Mouse (Mus musculus) myocyte (in vitro differentiated cells): ENCODE data around the gene Tpo.

Experiments
- CEBPB ChIP-seq: IDR thresholded peaks from 2 replicates; pipeline ENCODE4 v1.6.1; 2011; ENCODE audit warnings: mild to moderate bottlenecking, moderate library complexity; ENCODE audit not compliant: poor library complexity, insufficient read depth, severe bottlenecking
- E2F4 ChIP-seq: IDR thresholded peaks from one replicate; pipeline ENCODE4 v1.6.1; 2011; ENCODE audit warnings: mild to moderate bottlenecking, control low read depth, moderate library complexity; ENCODE audit not compliant: insufficient read depth
- MAX ChIP-seq: IDR thresholded peaks from one replicate; pipeline ENCODE4 v1.6.1; 2011; ENCODE audit warnings: low read depth, mild to moderate bottlenecking, control low read depth
- MYOD1 ChIP-seq, 3 experiments: IDR thresholded peaks; one replicate each; pipeline ENCODE4 v1.6.1; 2011; ENCODE audit warnings: control low read depth in 2 of 3, low read depth in 2 of 3, mild to moderate bottlenecking in 2 of 3, moderate library complexity in 1 of 3; ENCODE audit not compliant: insufficient read length in 2 of 3, control insufficient read depth in 1 of 3
- MYOG ChIP-seq, 3 experiments: IDR thresholded peaks; one replicate each; pipeline ENCODE4 v1.6.1; 2011; ENCODE audit warnings: control low read depth in 2 of 3, low read depth in 2 of 3, mild to moderate bottlenecking in 2 of 3; ENCODE audit not compliant: insufficient read length in 2 of 3, control insufficient read depth in 1 of 3, insufficient read depth in 1 of 3
- POLR2A ChIP-seq: IDR thresholded peaks from one replicate; pipeline ENCODE4 v1.6.1; 2011; ENCODE audit warnings: low read depth, mild to moderate bottlenecking, control low read depth, moderate library complexity; ENCODE audit not compliant: insufficient read length
- POLR2AphosphoS2 ChIP-seq: IDR thresholded peaks from one replicate; pipeline ENCODE4 v1.6.1; 2011; ENCODE audit warnings: low read depth, control low read depth; ENCODE audit not compliant: insufficient read length
- REST ChIP-seq: IDR thresholded peaks from one replicate; pipeline ENCODE4 v1.6.1; 2011; ENCODE audit warnings: mild to moderate bottlenecking, control low read depth, moderate library complexity; ENCODE audit not compliant: insufficient read depth, insufficient read length
- SRF ChIP-seq: IDR thresholded peaks from one replicate; pipeline ENCODE4 v1.6.1; 2011; ENCODE audit warnings: low read depth; ENCODE audit not compliant: control insufficient read depth, insufficient read length
- TCF12 ChIP-seq: IDR thresholded peaks from one replicate; pipeline ENCODE4 v1.6.1; 2011; ENCODE audit warnings: mild to moderate bottlenecking, control low read depth; ENCODE audit not compliant: poor library complexity, insufficient read depth, severe bottlenecking
- TCF3 ChIP-seq: IDR thresholded peaks from one replicate; pipeline ENCODE4 v1.6.1; 2011; ENCODE audit warnings: low read depth, control low read depth; ENCODE audit not compliant: insufficient read length
- USF1 ChIP-seq: IDR thresholded peaks from one replicate; pipeline ENCODE4 v1.6.1; 2011; ENCODE audit warnings: low read depth, mild to moderate bottlenecking, control low read depth, moderate library complexity

DNA sequence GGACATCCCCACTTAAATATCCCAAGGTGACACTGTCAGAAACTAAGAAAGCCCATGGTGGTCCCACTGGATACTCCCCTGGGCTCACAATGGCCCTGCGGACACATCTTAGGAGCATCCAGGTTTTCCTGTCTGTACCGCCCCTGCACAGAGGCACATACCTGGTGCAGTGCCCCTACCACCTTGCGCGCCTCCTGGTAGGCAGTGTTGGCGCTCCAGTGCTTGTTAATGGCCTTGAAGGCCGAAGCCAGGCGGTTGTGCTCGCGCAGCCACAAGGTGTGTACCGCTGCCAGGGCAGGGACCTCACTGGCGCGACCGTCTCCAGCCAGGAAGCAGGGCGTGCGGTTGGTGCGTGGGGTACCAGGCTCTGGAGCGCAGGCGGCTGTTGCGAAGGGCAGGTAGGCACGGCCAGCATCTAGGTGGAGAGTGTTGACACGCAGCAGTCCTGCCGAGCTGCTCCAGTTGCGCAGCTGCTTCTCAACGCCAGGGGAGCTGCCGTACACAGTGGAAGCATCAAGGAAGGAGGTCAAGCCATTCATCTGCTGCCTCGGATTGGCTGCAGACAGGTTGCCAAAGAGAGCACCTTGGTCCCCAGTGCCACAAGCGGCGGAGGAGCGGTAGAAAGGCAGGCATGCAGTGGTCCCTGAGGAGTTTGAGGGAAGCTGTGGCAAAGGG, 29.4 kb downstream of the Tpo start:
- TF ChIP-seq POLR2A (no peak), MYOG (IDR thresholded peaks at IDR 0.05; ENCODE audit: control insufficient read depth in 1 of 3, insufficient read depth in 1 of 3, insufficient read length in 2 of 3, low read depth in 2 of 3) (no peak), E2F4 (no peak), MAX (no peak), TCF3 (no peak), USF1 (no peak), POLR2AphosphoS2 (no peak), TCF12 (no peak), SRF (no peak), CEBPB (no peak), REST (no peak), MYOD1 (IDR thresholded peaks at IDR 0.05; ENCODE audit: control insufficient read depth in 1 of 3, insufficient read length in 2 of 3, low read depth in 2 of 3) (no peak)
